Mouse (Mus musculus) CH12.LX (cell line): ENCODE data around the gene Cd247. TPM values are rescaled to one million over a fixed set of nuclear protein-coding genes. Genes with fewer than 3 reads are reported as not detected.
A peak's percentile ranks its signal among the peaks of the same experiment; 100 is the strongest.

Experiments
- DNase-seq: peaks from one replicate; pipeline ENCODE4 v3.0.0-alpha.2; 2013; ENCODE audit errors: extremely low read depth
- H3K27ac ChIP-seq: 2 replicates; pipeline ENCODE4 v1.5.1; 2012; ENCODE audit warnings: low read depth, mild to moderate bottlenecking, control low read depth, moderate library complexity; ENCODE audit not compliant: insufficient read depth
- H3K27me3 ChIP-seq: replicated peaks from 2 replicates; pipeline ENCODE3; 2012; ENCODE audit warnings: inconsistent platforms
- H3K36me3 ChIP-seq, 2 experiments: replicated peaks in 1 of 2; 2 replicates each; pipeline versions ENCODE3 to v1.6.1; 2012; ENCODE audit warnings: inconsistent platforms in 1 of 2, low read length in 1 of 2, mild to moderate bottlenecking in 1 of 2, mixed read lengths in 1 of 2, moderate library complexity in 1 of 2; ENCODE audit not compliant: control insufficient read depth in 1 of 2, insufficient read depth in 1 of 2
- H3K4me1 ChIP-seq, 2 experiments: 2 replicates each; pipeline ENCODE4 v1.6.1; 2012; ENCODE audit warnings: inconsistent platforms in 1 of 2, moderate library complexity in 1 of 2; ENCODE audit not compliant: insufficient read depth in 2 of 2, control insufficient read depth in 1 of 2
- H3K4me2 ChIP-seq: 2 replicates; pipeline ENCODE4 v1.6.1; 2012; ENCODE audit warnings: low read depth, mild to moderate bottlenecking, control low read depth; ENCODE audit not compliant: poor library complexity, insufficient read depth, severe bottlenecking
- H3K4me3 ChIP-seq, 3 experiments: fragments of 150-350 bp in 1 of 3; sonication (generic) in 1 of 3; replicated peaks in 1 of 3; 2 replicates each; pipeline versions ENCODE3 to v1.5.1; 2011 to 2012; ENCODE audit warnings: low read depth in 2 of 3, low read length in 2 of 3, mild to moderate bottlenecking in 2 of 3, moderate library complexity in 2 of 3, control low read depth in 1 of 3, improper control_type of control experiment in 1 of 3, inconsistent platforms in 1 of 3, mixed read lengths in 1 of 3; ENCODE audit not compliant: poor library complexity in 1 of 3
- H3K79me2 ChIP-seq: replicated peaks from 2 replicates; pipeline ENCODE4 v1.6.1; 2012; ENCODE audit warnings: mild to moderate bottlenecking, moderate library complexity; ENCODE audit not compliant: control insufficient read depth, poor library complexity, insufficient read depth, severe bottlenecking; ENCODE audit errors: extremely low read depth
- H3K9ac ChIP-seq: 2 replicates; pipeline ENCODE4 v1.6.1; 2012; ENCODE audit warnings: low read depth, mild to moderate bottlenecking, control low read depth, moderate library complexity; ENCODE audit not compliant: insufficient read depth
- H3K9me3 ChIP-seq: replicated peaks from 2 replicates; pipeline ENCODE3; 2012; ENCODE audit warnings: low read length, inconsistent platforms, mixed read lengths
- ETS1 ChIP-seq: conservative IDR thresholded peaks from 2 replicates; pipeline ENCODE4 v1.6.1; 2012; ENCODE audit warnings: low read depth, mild to moderate bottlenecking, inconsistent platforms, low read length, improper control_type of control experiment, moderate library complexity
- HCFC1 ChIP-seq: IDR thresholded peaks from 2 replicates; pipeline ENCODE4 v1.6.1; 2012; ENCODE audit warnings: low read depth, mild to moderate bottlenecking, inconsistent platforms, low read length, improper control_type of control experiment
- JUN ChIP-seq: IDR thresholded peaks from 2 replicates; pipeline ENCODE4 v1.6.1; 2011; ENCODE audit warnings: low read depth, mild to moderate bottlenecking, low read length, improper control_type of control experiment, moderate library complexity; ENCODE audit not compliant: insufficient read depth
- KAT2A ChIP-seq: IDR thresholded peaks from 2 replicates; pipeline ENCODE4 v1.6.1; 2012; ENCODE audit warnings: low read length, improper control_type of control experiment, inconsistent platforms; ENCODE audit not compliant: insufficient replicate concordance
- MAFK ChIP-seq: IDR thresholded peaks from 2 replicates; pipeline ENCODE4 v1.6.1; 2011; ENCODE audit warnings: low read length, improper control_type of control experiment; ENCODE audit not compliant: insufficient replicate concordance
- MAZ ChIP-seq: IDR thresholded peaks from 2 replicates; pipeline ENCODE4 v1.6.1; 2012; ENCODE audit warnings: low read depth, mild to moderate bottlenecking, inconsistent platforms, low read length, improper control_type of control experiment, moderate library complexity
- MEF2A ChIP-seq: IDR thresholded peaks from 2 replicates; pipeline ENCODE4 v1.6.1; 2014; ENCODE audit warnings: low read depth, mild to moderate bottlenecking, inconsistent platforms, low read length, improper control_type of control experiment, borderline replicate concordance
- MYC ChIP-seq: IDR thresholded peaks from 2 replicates; pipeline ENCODE4 v1.6.1; 2011; ENCODE audit warnings: low read depth, mild to moderate bottlenecking, improper control_type of control experiment, low read length
- NRF1 ChIP-seq: IDR thresholded peaks from 2 replicates; pipeline ENCODE4 v1.6.1; 2014; ENCODE audit warnings: low read depth, mild to moderate bottlenecking, inconsistent platforms, low read length, improper control_type of control experiment, moderate library complexity
- PAX5 ChIP-seq: IDR thresholded peaks from 2 replicates; pipeline ENCODE4 v1.6.1; 2012; ENCODE audit warnings: low read length, inconsistent platforms, mixed read lengths
- POLR2A ChIP-seq: IDR thresholded peaks from 2 replicates; pipeline ENCODE4 v1.6.1; 2011; ENCODE audit warnings: low read depth, mild to moderate bottlenecking, improper control_type of control experiment, low read length
- RAD21 ChIP-seq: IDR thresholded peaks from 2 replicates; pipeline ENCODE4 v1.6.1; 2011; ENCODE audit warnings: low read depth, mild to moderate bottlenecking, low read length, improper control_type of control experiment, moderate library complexity
- TBP ChIP-seq: conservative IDR thresholded peaks from 2 replicates; pipeline ENCODE4 v1.6.1; 2011; ENCODE audit warnings: low read depth, low read length, improper control_type of control experiment
- TCF12 ChIP-seq: IDR thresholded peaks from 2 replicates; pipeline ENCODE4 v1.6.1; 2014; ENCODE audit warnings: low read depth, mild to moderate bottlenecking, inconsistent platforms, low read length, improper control_type of control experiment
- USF1 ChIP-seq: IDR thresholded peaks from 2 replicates; pipeline ENCODE4 v1.6.1; 2014; ENCODE audit warnings: low read depth, mild to moderate bottlenecking, inconsistent platforms, low read length, improper control_type of control experiment
- USF2 ChIP-seq: conservative IDR thresholded peaks from 2 replicates; pipeline ENCODE4 v1.6.1; 2011; ENCODE audit warnings: low read depth, low read length, improper control_type of control experiment
- ZC3H11A ChIP-seq: IDR thresholded peaks from 2 replicates; pipeline ENCODE4 v1.6.1; 2012; ENCODE audit warnings: low read depth, mild to moderate bottlenecking, inconsistent platforms, low read length, improper control_type of control experiment
- dilution Hi-C: fragments of 300-500 bp; cut with MboI; formaldehyde crosslinking; loops from 2 replicates; pipeline ENCODE4 v1.14.3; 2020; ENCODE audit warnings: low sequenced_read_pairs; ENCODE audit not compliant: extremely low pct_unique_long_range_greater_than_20kb, extremely low pct_ligation_motif_present
- in situ Hi-C: fragments of 300-500 bp; cut with MboI; formaldehyde crosslinking; loops from 3 replicates; pipeline ENCODE4 v1.14.3; 2019; ENCODE audit warnings: low sequenced_read_pairs, low pct_ligation_motif_present, low pct_unique_long_range_greater_than_20kb, mixed read lengths
- polyA plus RNA-seq: library from polyadenylated mRNA; unstranded; fragments of >175 nt; gene quantifications from 2 replicates; pipeline ENCODE4 v1.2.1, GENCODE M21; 2012; ENCODE audit warnings: low read depth; ENCODE audit not compliant: insufficient read length
- total RNA-seq, 2 experiments: library from RNA; depleted of rRNA; stranded (reverse); fragments of 300-350 nt in 1 of 2; fragments of >200 nt in 1 of 2; gene quantifications; 2 replicates each; pipeline ENCODE4 v1.2.3; 2012 to 2014

Gene Cd247
- total and polyA plus RNA-seq, 3 experiments, result 1.3 to 2.0 TPM; not detected in 1

GRCm38 (mm10) chr1:165781911-165782310 is 6.6 kb upstream of the Cd247 start:
- H3K4me2 ChIP-seq, result peak overlapping the region; percentile 71; the same call in 1 of the 2 replicates
- no peaks in the 10 kb centered on the region for H3K9me3 ChIP-seq
- no peak for DNase-seq
- no peak overlapping the region for H3K4me3 ChIP-seq
- H3K79me2 ChIP-seq, result no peaks in the 10 kb centered on the region
- H3K36me3 ChIP-seq, result no peaks in the 10 kb centered on the region
- dilution Hi-C loops, result no loop called here
- no peak overlapping the region for H3K9ac ChIP-seq
- H3K27me3 ChIP-seq, result no peaks in the 10 kb centered on the region
- TF ChIP-seq HCFC1, result no peak
- TF ChIP-seq ZC3H11A, result no peak
- TF ChIP-seq, all 38 proteins: peak for 0
- Histone ChIP-seq H3K27ac (no peak overlapping the region), H3K4me1 (peaks cover 0 to 10% of the 10 kb centered on the region in 2 experiments; a peak in 2 of 4 replicates)
- in situ Hi-C loops, result no loop called here

- in situ Hi-C loops, result no loop called here
- no peak for DNase-seq
- Histone ChIP-seq H3K36me3 (no peaks in the 10 kb centered on the region), H3K4me3 (no peak overlapping the region), H3K79me2 (no peaks in the 10 kb centered on the region), H3K9me3 (no peaks in the 10 kb centered on the region)
- TF ChIP-seq USF2 (no peak), MAZ (no peak), NRF1 (no peak), PAX5 (no peak), TCF12 (no peak), JUN (no peak), MEF2A (no peak), HCFC1 (no peak), MAFK (no peak), KAT2A (no peak), RAD21 (no peak), USF1 (no peak), TBP (no peak), ETS1 (no peak), POLR2A (no peak), MYC (no peak)
- TF ChIP-seq, all 38 proteins: peak for 0
- Histone ChIP-seq H3K27ac (no peak overlapping the region), H3K9ac (no peak overlapping the region), H3K4me2 (no peak overlapping the region), H3K4me1 (peaks cover 0 to 2% of the 10 kb centered on the region in 2 experiments; a peak in 1 of 4 replicates), H3K27me3 (no peaks in the 10 kb centered on the region)
- dilution Hi-C loops, result no loop called here
These were observed 2.2 kb upstream of the Cd247 start for GRCm38 (mm10) chr1:165786296-165786695.
